Mouse (Mus musculus) embryonic stem cell, embryonic (primary cell): ENCODE data around the gene Cd47.

Experiments
- CTCF ChIA-PET, 4 experiments: fragments of 300-600 bp in 2 of 4; fragments of 350-600 bp in 2 of 4; sonication (Branson Sonifier 250); formaldehyde crosslinking; loops; one replicate each; lab custom pipeline; 2022; ENCODE audit warnings: inconsistent platforms in 2 of 4; lab: Charles Lee
- POLR2A ChIA-PET, 4 experiments: fragments of 300-600 bp in 2 of 4; fragments of 350-600 bp in 2 of 4; sonication (Branson Sonifier 250); formaldehyde crosslinking; loops; one replicate each; lab custom pipeline; 2022; ENCODE audit warnings: antibody characterized with exemption in 4 of 4, inconsistent platforms in 1 of 4; lab: Charles Lee

The Cd47 gene

GRCm38 (mm10) chr16:49781556-49782156, 18.7 kb upstream of the Cd47 start:
- ChIA-PET POLR2A (no interaction called here), CTCF (no interaction called here)

DNA sequence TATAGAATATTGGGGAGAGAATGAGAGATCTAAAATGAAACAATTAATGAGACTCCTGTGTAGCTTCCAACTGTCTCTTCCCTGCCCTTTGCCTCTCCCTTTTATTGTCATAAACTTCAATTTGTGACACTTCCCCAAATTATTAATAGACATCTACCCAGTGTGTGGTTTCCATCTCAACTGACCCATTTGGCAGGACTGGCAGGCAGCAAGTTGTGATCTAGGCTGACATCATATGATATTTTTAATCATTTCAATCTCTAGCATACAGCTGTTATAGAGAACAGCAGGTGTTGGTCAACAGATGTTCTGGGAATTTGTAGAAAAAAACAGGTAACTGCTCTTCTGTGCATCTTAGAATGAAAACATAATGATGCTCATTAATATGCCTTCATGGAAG, 17.0 kb upstream of the Cd47 start:
- POLR2A ChIA-PET, result no interaction called here
- CTCF ChIA-PET, result no interaction called here

DNA sequence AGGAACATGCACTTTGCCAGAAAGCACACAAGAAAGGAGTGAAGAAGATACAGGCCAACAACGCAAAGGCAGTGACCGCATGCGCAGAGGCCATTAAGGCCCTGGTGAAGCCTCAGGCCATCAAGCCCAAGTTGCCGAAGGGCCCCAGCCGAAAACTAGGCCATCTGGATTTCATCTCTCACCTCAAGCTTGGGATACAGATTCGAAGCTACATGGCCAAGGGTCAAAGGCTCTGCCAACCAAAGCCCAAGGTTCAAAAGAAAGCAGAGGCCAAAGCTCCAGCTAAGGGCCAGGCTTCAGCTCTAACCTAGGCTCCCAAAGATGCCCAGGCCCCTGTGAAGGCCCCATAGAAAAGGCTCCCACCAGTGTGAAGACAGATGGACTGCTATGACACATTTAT, 14.2 kb upstream of the Cd47 start:
- POLR2A ChIA-PET, result no interaction called here
- CTCF ChIA-PET, result no interaction called here

GRCm38 (mm10) chr16:49787714-49788113, 12.6 kb upstream of the Cd47 start:
- POLR2A ChIA-PET, result no interaction called here
- CTCF ChIA-PET, result no interaction called here

DNA sequence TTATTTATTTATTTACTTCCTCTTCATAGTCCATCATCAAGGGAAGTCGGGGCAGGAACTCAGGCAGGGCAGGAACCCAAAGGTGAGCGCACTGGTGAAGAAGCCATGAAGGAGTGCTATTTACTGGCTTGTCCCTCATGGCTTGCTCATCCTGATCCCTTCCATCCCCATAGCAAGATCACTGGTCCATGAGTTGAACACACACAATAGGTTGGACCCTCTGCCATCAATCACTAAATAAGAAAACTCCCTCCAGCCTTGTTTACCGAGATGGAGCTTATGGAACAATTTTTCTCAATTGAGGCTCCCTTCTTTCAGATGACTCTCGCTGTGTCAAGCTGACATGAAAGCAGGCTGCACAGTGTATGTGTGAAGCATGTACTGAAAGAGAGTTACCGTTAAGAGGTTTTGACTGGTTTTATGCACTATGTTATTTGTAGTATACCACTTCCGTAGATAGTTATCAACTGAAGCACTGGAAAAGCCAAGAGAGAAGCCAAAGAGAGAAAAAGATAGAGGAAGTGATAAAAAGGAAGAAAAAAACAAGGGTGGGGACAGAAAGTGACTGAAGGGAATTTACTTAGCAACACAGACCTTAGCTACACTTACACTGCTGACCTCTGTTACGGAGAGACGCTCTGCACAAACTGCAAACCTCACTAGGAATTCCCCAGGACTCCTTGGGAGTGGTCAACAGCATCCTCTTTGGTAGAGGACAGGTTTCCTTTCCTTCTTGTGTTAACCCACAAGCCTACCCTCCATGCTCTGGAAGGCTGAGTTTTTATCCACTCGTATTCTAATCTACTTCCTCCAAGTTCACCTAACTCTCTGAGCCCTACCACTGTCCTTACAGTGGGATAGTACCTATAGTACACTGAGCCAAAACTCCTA, 9.5 kb upstream of the Cd47 start:
- POLR2A ChIA-PET, result interaction anchor here in 1 of 4 experiments (0.7 kb wide), 1 partner anchor 82 kb away, joined by 3 read pairs; no protein-coding TSS in a partner anchor
- CTCF ChIA-PET, result no interaction called here

- ChIA-PET POLR2A (no interaction called here), CTCF (no interaction called here)
Observed at GRCm38 (mm10) chr16:49792446-49792878, 7.9 kb upstream of the Cd47 start.

DNA sequence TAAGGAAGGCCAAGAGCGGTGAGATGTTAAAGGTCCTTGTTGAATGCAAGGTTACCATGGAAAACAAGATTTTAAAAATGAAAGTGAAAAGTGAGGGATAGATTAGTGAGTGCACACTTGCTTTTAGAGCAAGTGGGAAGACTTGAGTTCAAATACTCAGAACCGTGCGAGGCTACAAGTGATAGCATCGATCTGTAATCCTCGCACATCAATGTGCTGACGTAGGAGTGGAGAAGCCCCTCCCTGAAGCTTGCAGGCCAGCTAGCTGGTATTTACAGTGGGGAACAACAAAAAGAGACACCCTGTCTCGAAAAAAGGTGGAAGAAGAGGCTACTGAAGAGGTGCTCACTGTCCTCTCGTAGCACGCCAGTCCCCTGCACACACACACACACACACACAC, 6.7 kb upstream of the Cd47 start:
- ChIA-PET POLR2A (no interaction called here), CTCF (interaction anchor here in 1 of 4 experiments (0.7 kb wide), 1 partner anchor 40 kb away, joined by 5 read pairs; no protein-coding TSS in a partner anchor)

DNA sequence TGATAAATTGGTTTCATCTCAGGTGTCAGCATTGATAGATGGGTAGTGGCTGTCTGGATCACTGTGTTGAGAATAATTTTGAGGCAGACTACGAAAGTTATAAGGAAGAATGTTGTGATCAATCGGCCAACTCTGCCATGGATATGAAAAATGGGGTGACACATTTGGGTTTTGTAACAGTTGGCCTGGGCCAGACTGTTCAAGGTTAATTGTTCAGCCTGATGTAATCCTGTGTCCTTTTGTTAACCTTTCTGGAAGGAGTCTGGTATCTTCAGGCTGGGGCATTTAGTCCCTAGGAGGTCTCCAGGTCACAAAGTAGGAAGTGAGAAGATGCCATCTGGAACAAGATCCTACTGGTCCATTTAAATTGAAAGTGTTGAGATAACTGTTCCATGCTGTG, 4.1 kb upstream of the Cd47 start:
- ChIA-PET CTCF (no interaction called here), POLR2A (interaction anchor here in 1 of 4 experiments (0.9 kb wide), 1 partner anchor 19 kb away, joined by 3 read pairs; no protein-coding TSS in a partner anchor)

GRCm38 (mm10) chr16:49796954-49797353, 3.4 kb upstream of the Cd47 start:
- CTCF ChIA-PET, result no interaction called here
- POLR2A ChIA-PET, result interaction anchor here in 1 of 4 experiments (0.9 kb wide), 1 partner anchor 20 kb away, joined by 3 read pairs; no protein-coding TSS in a partner anchor

DNA sequence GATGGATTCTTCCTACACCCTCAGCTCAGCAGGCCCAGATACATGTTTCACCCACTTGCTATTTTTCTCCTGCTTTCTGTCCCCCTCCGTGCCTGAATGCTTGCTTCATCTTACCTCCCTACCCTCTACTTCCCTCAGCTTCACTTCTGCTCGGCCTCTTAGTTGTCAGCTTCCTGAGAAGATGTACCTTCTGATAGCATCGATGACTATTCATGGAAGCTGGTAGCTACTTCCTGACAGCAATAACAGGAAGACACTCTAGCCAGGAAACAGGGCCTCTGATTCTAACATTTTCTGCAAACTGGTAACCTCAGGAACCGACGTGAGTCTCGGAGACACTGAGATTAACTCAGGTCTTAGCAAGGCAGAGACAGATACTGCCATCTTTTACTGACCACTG, 1.5 kb upstream of the Cd47 start:
- CTCF ChIA-PET, result no interaction called here
- POLR2A ChIA-PET, result no interaction called here

DNA sequence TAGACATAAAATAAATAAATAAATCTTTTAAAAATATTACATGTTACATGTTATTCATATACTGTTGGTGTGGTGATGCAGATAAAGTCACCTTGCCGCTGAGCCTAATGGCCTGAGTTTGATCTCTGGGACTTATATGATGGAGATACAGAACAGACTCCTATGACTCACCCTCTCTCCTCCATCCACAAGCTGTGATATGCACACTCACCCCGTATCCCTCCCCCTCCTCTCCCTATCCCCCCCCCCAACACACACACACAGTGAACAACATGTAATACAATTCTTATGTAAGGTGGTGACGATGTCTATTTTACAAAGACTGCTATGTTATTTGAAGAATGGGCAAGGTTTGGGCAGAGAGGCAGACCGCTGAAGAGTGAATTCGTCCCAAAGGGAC, 663 bp downstream of the Cd47 start:
- CTCF ChIA-PET, result no interaction called here
- POLR2A ChIA-PET, result no interaction called here

DNA sequence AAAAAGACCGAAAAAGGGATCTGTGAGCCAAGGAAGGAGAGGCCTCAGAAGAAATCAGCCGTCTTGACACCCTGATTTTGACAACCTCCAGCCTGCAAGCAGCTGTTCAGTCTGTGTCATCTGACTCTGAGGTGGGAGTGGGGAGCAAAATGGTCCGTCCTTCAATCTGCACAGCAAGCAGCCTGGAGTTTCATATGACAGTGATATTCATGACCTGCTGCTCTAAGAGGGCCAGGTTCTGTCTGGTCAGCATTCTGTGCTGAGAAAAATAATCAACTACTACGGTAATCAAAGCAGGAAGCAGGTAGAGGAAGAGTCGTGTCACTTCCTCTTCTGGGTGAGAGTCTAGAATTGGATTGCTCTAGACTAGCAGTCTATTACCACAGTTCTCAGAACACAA, 1.1 kb downstream of the Cd47 start:
- ChIA-PET CTCF (no interaction called here), POLR2A (no interaction called here)

GRCm38 (mm10) chr16:49802993-49803392, 2.7 kb downstream of the Cd47 start:
- ChIA-PET CTCF (no interaction called here), POLR2A (no interaction called here)

DNA sequence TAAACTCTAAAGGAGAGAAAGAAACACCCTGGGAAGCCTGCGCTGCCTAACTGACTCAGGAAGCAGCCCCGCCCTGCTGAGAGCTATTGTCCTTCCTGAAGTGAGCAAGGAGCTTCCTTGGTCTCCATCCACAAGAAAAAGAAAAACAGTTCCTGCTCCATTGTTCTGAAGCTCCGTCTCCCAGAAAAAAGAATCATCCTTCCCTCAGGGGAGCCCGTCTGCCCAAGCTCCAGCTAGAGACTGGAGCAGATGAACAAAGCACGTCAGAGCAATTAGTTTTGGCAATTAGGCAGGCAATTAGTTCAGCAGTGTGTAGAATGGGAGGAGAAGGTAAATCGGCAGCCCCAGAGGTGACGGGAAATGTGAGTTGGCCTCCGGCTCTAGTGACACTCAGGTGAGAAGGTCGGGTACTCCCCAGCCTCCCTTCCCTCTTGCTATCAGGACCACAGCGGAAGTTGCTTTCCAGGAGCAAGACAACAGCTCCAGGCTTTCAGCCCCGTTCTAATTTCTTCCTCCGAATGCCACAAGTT, 3.7 kb downstream of the Cd47 start:
- ChIA-PET CTCF (interaction anchor here in 1 of 4 experiments (0.5 kb wide), 1 partner anchor 637 kb away, joined by 4 read pairs; no protein-coding TSS in a partner anchor), POLR2A (interaction anchor here in 2 of 4 experiments (0.7 to 1.0 kb wide), 3 partner anchors 8 to 105 kb away, joined by 3 to 4 read pairs (median 3); partner anchors contain the start of gene Ift57 (in 1 of the 2))

- POLR2A ChIA-PET, result no interaction called here
- CTCF ChIA-PET, result no interaction called here
Observed at GRCm38 (mm10) chr16:49806920-49807319, 6.6 kb downstream of the Cd47 start.

GRCm38 (mm10) chr16:49807419-49807841, 7.1 kb downstream of the Cd47 start:
- ChIA-PET CTCF (no interaction called here), POLR2A (no interaction called here)

GRCm38 (mm10) chr16:49807862-49808430, 7.6 kb downstream of the Cd47 start:
- ChIA-PET CTCF (no interaction called here), POLR2A (interaction anchor here in 1 of 4 experiments (1.0 kb wide), 1 partner anchor 109 kb away, joined by 4 read pairs; the partner anchor contains the start of gene Ift57)

DNA sequence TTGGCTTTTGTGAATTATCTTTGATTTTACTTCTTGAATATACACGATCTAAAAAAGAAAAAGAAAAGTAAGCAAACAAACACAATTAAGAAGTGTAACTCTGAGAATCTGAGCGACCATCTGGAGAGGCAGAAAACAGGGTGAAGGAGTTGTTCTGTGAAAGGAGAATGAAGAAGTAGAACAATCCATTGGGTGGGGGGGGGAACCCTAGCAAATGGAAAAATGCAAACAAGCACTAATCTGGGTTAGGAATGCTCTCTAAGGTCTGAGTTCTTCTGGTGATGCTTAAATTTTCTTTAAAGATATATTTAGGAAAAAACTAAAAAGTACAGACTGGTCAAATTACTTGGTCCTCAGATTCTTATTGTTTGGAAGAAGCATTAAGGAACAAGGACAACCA, 11.6 kb downstream of the Cd47 start:
- ChIA-PET CTCF (no interaction called here), POLR2A (interaction anchor here in 1 of 4 experiments (0.7 kb wide), 1 partner anchor 8 kb away, joined by 3 read pairs; no protein-coding TSS in a partner anchor)

DNA sequence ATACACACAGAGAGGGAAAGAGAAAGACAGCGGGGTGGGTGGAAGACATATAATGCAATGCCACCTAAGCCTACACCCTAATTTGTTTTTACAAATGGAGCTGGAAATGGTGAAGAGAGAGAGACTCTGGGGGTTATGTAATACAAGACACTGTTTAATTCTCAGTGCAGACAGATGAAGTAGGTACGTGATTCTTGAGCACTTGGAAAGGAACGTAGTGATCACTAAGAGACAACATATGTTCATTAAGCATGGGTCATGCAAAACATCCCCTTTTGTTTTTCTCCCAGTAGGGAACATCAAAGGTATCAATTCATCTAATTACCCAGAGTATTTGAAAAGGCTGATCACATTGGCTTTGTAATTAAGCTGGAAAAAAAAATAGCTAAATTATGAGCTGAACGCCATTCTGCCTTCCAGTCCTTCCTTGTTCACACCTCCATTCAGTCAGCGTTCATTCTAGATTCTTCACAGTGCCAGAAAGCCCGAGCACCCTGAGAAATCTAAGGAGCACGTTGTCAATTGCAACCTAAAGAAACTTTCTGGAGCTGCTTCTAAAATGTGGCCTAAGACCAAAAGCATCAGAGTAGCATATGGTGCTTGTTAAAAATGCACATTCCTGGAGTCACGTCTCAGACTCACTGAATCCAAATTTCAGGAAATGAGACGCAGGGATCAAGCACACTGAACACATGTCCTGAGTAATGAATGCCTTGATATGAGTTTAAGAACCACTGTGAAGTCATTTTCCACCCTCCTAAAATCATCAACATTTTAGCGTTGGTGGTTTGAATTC, 12.7 kb downstream of the Cd47 start:
- POLR2A ChIA-PET, result interaction anchor here in 1 of 4 experiments (0.7 kb wide), 1 partner anchor 9 kb away, joined by 3 read pairs; no protein-coding TSS in a partner anchor

More for the DNA sequence above, 12.7 kb downstream of the Cd47 start:
- CTCF ChIA-PET, result no interaction called here
